Mouse (Mus musculus) lung, postnatal 0 days (tissue): Measurements from ENCODE around the gene Gfer. TPM values are rescaled to one million over a fixed set of nuclear protein-coding genes. Genes with fewer than 3 reads are reported as not detected.

ENCODE experiments used
- ATAC-seq: fragments of 200-750 bp; cut with Nextera tagmentation; 2 replicates; pipeline ENCODE4 v1.8.0; 2017; ENCODE audit warnings: moderate library complexity
- DNase-seq: peaks from one replicate; pipeline ENCODE4 v3.0.0-alpha.2; 2016; ENCODE audit warnings: low spot score
- H3K27ac ChIP-seq: fragments of 300-500 bp; sonication (generic); 2 replicates; pipeline ENCODE4 v1.5.1; 2014; ENCODE audit warnings: antibody characterized with exemption, mild to moderate bottlenecking, low read length, mixed read lengths
- H3K27me3 ChIP-seq: fragments of 300-500 bp; sonication (generic); replicated peaks from 2 replicates; pipeline ENCODE4 v1.6.1; 2014; ENCODE audit warnings: low read length, mixed read lengths; ENCODE audit not compliant: insufficient read depth
- H3K36me3 ChIP-seq: fragments of 300-500 bp; sonication (generic); 2 replicates; pipeline ENCODE4 v1.6.1; 2014; ENCODE audit warnings: low read length, mixed read lengths; ENCODE audit not compliant: insufficient read depth
- H3K4me1 ChIP-seq: fragments of 300-500 bp; sonication (generic); 2 replicates; pipeline ENCODE4 v1.6.1; 2014; ENCODE audit warnings: antibody characterized with exemption, low read depth, low read length, mixed read lengths; ENCODE audit not compliant: insufficient read depth
- H3K4me2 ChIP-seq: fragments of 300-500 bp; sonication (generic); replicated peaks from 2 replicates; pipeline ENCODE4 v1.6.1; 2014; ENCODE audit warnings: low read depth, mild to moderate bottlenecking, low read length, moderate library complexity, mixed read lengths
- H3K4me3 ChIP-seq: fragments of 300-500 bp; sonication (generic); 2 replicates; pipeline ENCODE4 v1.5.1; 2014; ENCODE audit warnings: low read depth, low read length
- H3K9ac ChIP-seq: fragments of 300-500 bp; sonication (generic); replicated peaks from 2 replicates; pipeline ENCODE4 v1.6.1; 2014; ENCODE audit warnings: low read depth, mild to moderate bottlenecking
- H3K9me3 ChIP-seq: fragments of 300-500 bp; sonication (generic); 2 replicates; pipeline ENCODE4 v1.6.1; 2016; ENCODE audit warnings: low read length, mixed read lengths
- CTCF ChIP-seq: IDR thresholded peaks from 2 replicates; pipeline ENCODE4 v1.5.1; 2016; ENCODE audit warnings: antibody characterized with exemption, mild to moderate bottlenecking
- EP300 ChIP-seq: IDR thresholded peaks from 2 replicates; pipeline ENCODE4 v1.6.1; 2016; ENCODE audit warnings: antibody characterized with exemption, mild to moderate bottlenecking, control low read depth
- WGBS: fragments of 180-500 bp; shearing (Covaris S2); extraction: QIAGEN DNeasy Blood & Tissue Kit; methylation state at CpG from one replicate; pipeline ENCODE4 v1.1.7; 2014; 5-methylcytosine and 5-hydroxymethylcytosine counted together
- polyA plus RNA-seq: library from polyadenylated mRNA; unstranded; fragments of >200 nt; fragmentation: Nextera tagmentation; extraction: Ambion mirVana; gene quantifications from 2 replicates; pipeline ENCODE4 v1.2.1, GENCODE M21; 2015

The Gfer gene
- polyA plus RNA-seq, 1 experiment from 2014 or later = 26.1 TPM

DNA sequence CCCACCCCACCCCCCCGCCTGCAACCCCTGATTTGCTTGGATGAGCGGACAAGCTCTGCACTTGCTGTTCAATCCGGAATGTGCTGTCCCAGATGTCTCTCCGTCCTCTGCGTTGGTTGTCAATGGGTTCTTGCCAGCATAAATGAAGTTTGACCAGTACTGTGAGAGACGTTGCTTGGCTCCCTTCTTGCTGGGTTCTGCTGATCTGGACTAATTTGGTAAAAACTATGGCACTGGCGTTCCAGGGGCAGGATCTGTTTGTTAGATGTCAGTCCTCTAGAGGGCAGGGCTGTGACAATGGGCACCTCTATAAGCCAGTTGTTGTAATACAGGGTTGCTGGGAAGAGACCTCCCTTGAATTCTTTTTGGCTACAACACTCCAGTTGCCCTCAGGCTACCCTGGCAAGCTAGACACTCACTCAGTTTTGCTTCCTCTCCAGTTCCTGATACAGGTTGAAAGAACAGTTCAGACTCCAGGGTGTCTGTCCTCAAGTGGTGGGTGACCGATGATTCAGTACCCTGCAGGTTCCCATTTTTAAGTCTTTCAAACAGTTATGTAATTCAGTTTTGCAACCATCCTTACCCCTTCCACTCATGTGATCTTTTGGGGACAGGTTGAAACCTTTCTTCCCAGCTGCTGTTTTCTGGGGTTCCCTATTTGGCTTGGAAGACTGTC is 41.3 kb upstream of the Gfer start:
- Histone ChIP-seq H3K4me2 (peak overlapping the region; percentile 85), H3K27ac (peak overlapping the region; percentile 83; the same call in 1 of the 2 replicates), H3K9ac (peak overlapping the region; percentile 45; the same call in 1 of the 2 replicates), H3K27me3 (no peaks in the 10 kb centered on the region), H3K4me3 (peak overlapping the region; percentile 60), H3K4me1 (peaks cover 7% of the 10 kb centered on the region; the same call in 1 of the 2 replicates), H3K36me3 (peaks cover 11% of the 10 kb centered on the region; the same call in 1 of the 2 replicates), H3K9me3 (no peaks in the 10 kb centered on the region)
- TF ChIP-seq EP300 (no peak), CTCF (peak; percentile 32)
- DNase-seq (peak; percentile 44), ATAC-seq (no peak)
- 18% methylated on average over 8 of the region's 8 CpGs for WGBS

DNA sequence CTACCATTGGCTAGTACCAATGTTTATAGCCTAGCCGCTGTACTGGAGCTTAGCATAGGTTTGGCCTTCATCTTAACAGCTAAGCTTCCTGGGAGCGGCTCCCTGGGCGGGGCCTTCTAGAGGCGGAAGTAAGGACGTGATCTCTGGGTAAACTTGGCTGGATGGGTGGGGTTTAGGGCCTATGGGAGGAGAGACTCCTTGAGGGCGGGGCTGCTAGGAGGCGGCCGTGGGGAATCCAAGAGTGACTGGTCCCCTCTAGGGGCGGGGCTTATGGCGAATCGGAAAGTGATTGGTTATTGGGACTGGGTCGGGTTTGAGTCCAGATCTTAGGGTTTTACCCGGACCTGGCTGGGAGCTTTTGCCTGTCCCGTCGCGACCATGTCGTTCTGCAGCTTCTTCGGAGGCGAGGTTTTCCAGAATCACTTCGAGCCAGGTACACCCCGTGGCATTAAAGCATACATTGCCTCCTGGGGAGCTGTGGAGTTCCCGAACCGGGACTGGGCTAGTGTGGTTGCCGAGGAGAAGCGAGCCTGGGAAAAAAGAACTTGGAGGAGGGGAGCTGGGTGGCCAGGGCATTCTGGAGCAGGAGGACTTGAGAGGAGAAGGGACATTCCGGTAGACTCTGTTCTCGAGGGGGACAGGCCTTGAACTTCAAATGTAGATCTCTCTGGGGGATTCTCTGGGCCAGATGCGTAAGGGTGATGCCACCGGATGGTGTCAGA is 40.5 kb upstream of the Gfer start, which contains the start of gene Msrb1:
Gene Msrb1, plus strand, starts transcription at position 313 of the 722 bp plus-strand sequence.
- peak within 1 kb of the TSS; percentile 83 for H3K27ac ChIP-seq
- TF ChIP-seq CTCF = no peak
- TF ChIP-seq EP300 = peak; percentile 20; the same call in 1 of the 2 replicates
- H3K4me1 ChIP-seq = peaks cover 7% of the 10 kb centered on the region; the same call in 1 of the 2 replicates
- ATAC-seq = peak; percentile 98
- H3K36me3 ChIP-seq = peaks cover 8% of the 10 kb centered on the region; the same call in 1 of the 2 replicates
- peak within 1 kb of the TSS; percentile 85 for H3K4me2 ChIP-seq
- peak within 1 kb of the TSS; percentile 60 for H3K4me3 ChIP-seq
- WGBS = under 1% methylated on average over 29 of the region's 29 CpGs
- H3K9me3 ChIP-seq = no peaks in the 10 kb centered on the region
- H3K9ac ChIP-seq = peak within 1 kb of the TSS; percentile 45
- peak; percentile 100 for DNase-seq
- H3K27me3 ChIP-seq = no peaks in the 10 kb centered on the region

GRCm38 (mm10) chr17:24735446-24735845 is 39.5 kb upstream of the Gfer start:
- Histone ChIP-seq H3K36me3 (0 out of 2 replicates have a peak, but pooled peaks cover 6% of the 10 kb centered on the region), H3K27me3 (no peaks in the 10 kb centered on the region), H3K9me3 (no peaks in the 10 kb centered on the region), H3K4me2 (peak overlapping the region; percentile 85; the same call in 1 of the 2 replicates), H3K4me3 (no peak overlapping the region), H3K4me1 (peaks cover 7% of the 10 kb centered on the region; the same call in 1 of the 2 replicates), H3K27ac (peak overlapping the region; percentile 71; the same call in 1 of the 2 replicates), H3K9ac (no peak overlapping the region)
- ATAC-seq (no peak), DNase-seq (no peak)
- TF ChIP-seq CTCF (no peak), EP300 (no peak)
- WGBS = 85% methylated on average over 7 of the region's 7 CpGs

- 88% methylated on average over 1 of the region's 1 CpGs for WGBS
- Histone ChIP-seq H3K27ac (no peak overlapping the region), H3K9ac (no peak overlapping the region)
Measured at GRCm38 (mm10) chr17:24734513-24734912, 38.6 kb upstream of the Gfer start.

GRCm38 (mm10) chr17:24733434-24734050 is 37.6 kb upstream of the Gfer start:
- TF ChIP-seq EP300 (no peak), CTCF (no peak)
- ATAC-seq (no peak), DNase-seq (peak; percentile 25)
- H3K27ac ChIP-seq = no peak overlapping the region
- no peak overlapping the region for H3K9ac ChIP-seq
- peaks cover 7% of the 10 kb centered on the region; the same call in 1 of the 2 replicates for H3K4me1 ChIP-seq
- no peak overlapping the region for H3K4me2 ChIP-seq
- WGBS = 84% methylated on average over 21 of the region's 21 CpGs
- no peaks in the 10 kb centered on the region for H3K9me3 ChIP-seq
- H3K36me3 ChIP-seq = no peaks in the 10 kb centered on the region
- no peaks in the 10 kb centered on the region for H3K27me3 ChIP-seq
- H3K4me3 ChIP-seq = no peak overlapping the region

More at GRCm38 (mm10) chr17:24734513-24734912, 38.6 kb upstream of the Gfer start:
- Histone ChIP-seq H3K4me2 (no peak overlapping the region), H3K36me3 (no peaks in the 10 kb centered on the region), H3K9me3 (no peaks in the 10 kb centered on the region), H3K27me3 (no peaks in the 10 kb centered on the region), H3K4me3 (no peak overlapping the region), H3K4me1 (peaks cover 7% of the 10 kb centered on the region; the same call in 1 of the 2 replicates)
- DNase-seq (no peak), ATAC-seq (no peak)
- TF ChIP-seq CTCF (peak; percentile 15; the same call in 1 of the 2 replicates), EP300 (no peak)
